Mouse (Mus musculus) cortical plate, adult 2 months (tissue): Measurements from ENCODE around the gene Zfp1.

ENCODE experiments used
- CTCF ChIP-seq: fragments of 200-500 bp; IDR thresholded peaks from 2 replicates; pipeline ENCODE4 v1.5.1; 2011; ENCODE audit warnings: mild to moderate bottlenecking, control low read depth, low read length; ENCODE audit not compliant: insufficient read depth; ENCODE audit errors: extremely low read depth
- POLR2A ChIP-seq: fragments of 200-500 bp; IDR thresholded peaks from 2 replicates; pipeline ENCODE4 v1.6.1; 2011; ENCODE audit warnings: mild to moderate bottlenecking, low read length, control low read depth; ENCODE audit not compliant: insufficient read depth; ENCODE audit errors: extremely low read depth

GRCm38 (mm10) chr8:111595712-111596484, 47.3 kb upstream of the Zfp1 start:
- TF ChIP-seq CTCF (no peak), POLR2A (no peak)
